Mouse (Mus musculus): ENCODE measurements around the gene Edil3. TPM values are rescaled to one million over a fixed set of nuclear protein-coding genes. Genes with fewer than 3 reads are reported as not detected.
"Not testable (repeated sequence)": the region's sequence is repeated elsewhere in the genome, so short reads cannot be mapped to it uniquely, and the experiment has no call there.

Gene Edil3
- total RNA-seq, 1 experiment from 2014 or later = 0.38 TPM

GRCm38 (mm10) chr13:88916503-88916902, 95.2 kb downstream of the Edil3 start:
- no peak for ATAC-seq (replicated peaks; ENCODE audit: insufficient number of reproducible peaks, low FRiP score, low TSS enrichment, poor library complexity, severe bottlenecking)

GRCm38 (mm10) chr13:88929626-88930025, 108.4 kb downstream of the Edil3 start:
- ATAC-seq (replicated peaks; ENCODE audit: insufficient number of reproducible peaks, low FRiP score, low TSS enrichment, poor library complexity, severe bottlenecking) = no peak

GRCm38 (mm10) chr13:88938564-88938963, 117.3 kb downstream of the Edil3 start:
- no peak for ATAC-seq (replicated peaks; ENCODE audit: insufficient number of reproducible peaks, low FRiP score, low TSS enrichment, poor library complexity, severe bottlenecking)

GRCm38 (mm10) chr13:88972355-88972754, 151.1 kb downstream of the Edil3 start:
- no peak for ATAC-seq (replicated peaks; ENCODE audit: insufficient number of reproducible peaks, low FRiP score, low TSS enrichment, poor library complexity, severe bottlenecking)

- no peak for ATAC-seq (replicated peaks; ENCODE audit: insufficient number of reproducible peaks, low FRiP score, low TSS enrichment, poor library complexity, severe bottlenecking)
These were observed 186.6 kb downstream of the Edil3 start for GRCm38 (mm10) chr13:89007696-89008427.

- ATAC-seq (replicated peaks; ENCODE audit: insufficient number of reproducible peaks, low FRiP score, low TSS enrichment, poor library complexity, severe bottlenecking) = no peak
These were observed 191.2 kb downstream of the Edil3 start for GRCm38 (mm10) chr13:89012500-89012899.

GRCm38 (mm10) chr13:89029817-89030539, 208.7 kb downstream of the Edil3 start:
- ATAC-seq (replicated peaks; ENCODE audit: insufficient number of reproducible peaks, low FRiP score, low TSS enrichment, poor library complexity, severe bottlenecking) = no peak

- ATAC-seq (replicated peaks; ENCODE audit: insufficient number of reproducible peaks, low FRiP score, low TSS enrichment, poor library complexity, severe bottlenecking) = no peak
These were observed 214.4 kb downstream of the Edil3 start for GRCm38 (mm10) chr13:89035711-89036110.

- ATAC-seq (replicated peaks; ENCODE audit: insufficient number of reproducible peaks, low FRiP score, low TSS enrichment, poor library complexity, severe bottlenecking) = no peak
These were observed 220.2 kb downstream of the Edil3 start for GRCm38 (mm10) chr13:89041495-89041894.

GRCm38 (mm10) chr13:89070132-89070531, 248.9 kb downstream of the Edil3 start:
- ATAC-seq (replicated peaks; ENCODE audit: insufficient number of reproducible peaks, low FRiP score, low TSS enrichment, poor library complexity, severe bottlenecking) = not testable (repeated sequence)

GRCm38 (mm10) chr13:89076212-89076611, 254.9 kb downstream of the Edil3 start:
- ATAC-seq (replicated peaks; ENCODE audit: insufficient number of reproducible peaks, low FRiP score, low TSS enrichment, poor library complexity, severe bottlenecking) = no peak

- ATAC-seq (replicated peaks; ENCODE audit: insufficient number of reproducible peaks, low FRiP score, low TSS enrichment, poor library complexity, severe bottlenecking) = no peak
These were observed 284.6 kb downstream of the Edil3 start for GRCm38 (mm10) chr13:89105889-89106288.

- no peak for ATAC-seq (replicated peaks; ENCODE audit: insufficient number of reproducible peaks, low FRiP score, low TSS enrichment, poor library complexity, severe bottlenecking)
These were observed 296.3 kb downstream of the Edil3 start for GRCm38 (mm10) chr13:89117551-89117950.

- ATAC-seq (replicated peaks; ENCODE audit: insufficient number of reproducible peaks, low FRiP score, low TSS enrichment, poor library complexity, severe bottlenecking) = no peak
These were observed 298.5 kb downstream of the Edil3 start for GRCm38 (mm10) chr13:89119809-89120208.

- no peak for ATAC-seq (replicated peaks; ENCODE audit: insufficient number of reproducible peaks, low FRiP score, low TSS enrichment, poor library complexity, severe bottlenecking)
These were observed 301.4 kb downstream of the Edil3 start for GRCm38 (mm10) chr13:89122511-89123253.

- no peak for ATAC-seq (replicated peaks; ENCODE audit: insufficient number of reproducible peaks, low FRiP score, low TSS enrichment, poor library complexity, severe bottlenecking)
These were observed 302.1 kb downstream of the Edil3 start for GRCm38 (mm10) chr13:89123396-89123795.

GRCm38 (mm10) chr13:89146056-89146547, 324.8 kb downstream of the Edil3 start:
- ATAC-seq (replicated peaks; ENCODE audit: insufficient number of reproducible peaks, low FRiP score, low TSS enrichment, poor library complexity, severe bottlenecking) = no peak

- no peak for ATAC-seq (replicated peaks; ENCODE audit: insufficient number of reproducible peaks, low FRiP score, low TSS enrichment, poor library complexity, severe bottlenecking)
These were observed 330.6 kb downstream of the Edil3 start for GRCm38 (mm10) chr13:89151878-89152277.

GRCm38 (mm10) chr13:89167960-89168359, 346.7 kb downstream of the Edil3 start:
- no peak for ATAC-seq (replicated peaks; ENCODE audit: insufficient number of reproducible peaks, low FRiP score, low TSS enrichment, poor library complexity, severe bottlenecking)
